Mouse (Mus musculus) CD4-positive, CD25-positive, alpha-beta regulatory T cell (primary cell): ENCODE data around the gene Dchs1. TPM values are rescaled to one million over a fixed set of nuclear protein-coding genes. Genes with fewer than 3 reads are reported as not detected.

Experiments used
- polyA plus RNA-seq: library from polyadenylated mRNA; unstranded; fragments of 100-300 nt; shearing (Covaris generic); gene quantifications from one replicate; pipeline ENCODE4 v1.2.1, GENCODE M21; 2017

Dchs1 gene
- 0.08 TPM for polyA plus RNA-seq

GRCm38 (mm10) chr7:105787285-105788140 lies at the start of gene Dchs1:
Gene Dchs1, minus strand, starts transcription at chr7:105787654.

DNA sequence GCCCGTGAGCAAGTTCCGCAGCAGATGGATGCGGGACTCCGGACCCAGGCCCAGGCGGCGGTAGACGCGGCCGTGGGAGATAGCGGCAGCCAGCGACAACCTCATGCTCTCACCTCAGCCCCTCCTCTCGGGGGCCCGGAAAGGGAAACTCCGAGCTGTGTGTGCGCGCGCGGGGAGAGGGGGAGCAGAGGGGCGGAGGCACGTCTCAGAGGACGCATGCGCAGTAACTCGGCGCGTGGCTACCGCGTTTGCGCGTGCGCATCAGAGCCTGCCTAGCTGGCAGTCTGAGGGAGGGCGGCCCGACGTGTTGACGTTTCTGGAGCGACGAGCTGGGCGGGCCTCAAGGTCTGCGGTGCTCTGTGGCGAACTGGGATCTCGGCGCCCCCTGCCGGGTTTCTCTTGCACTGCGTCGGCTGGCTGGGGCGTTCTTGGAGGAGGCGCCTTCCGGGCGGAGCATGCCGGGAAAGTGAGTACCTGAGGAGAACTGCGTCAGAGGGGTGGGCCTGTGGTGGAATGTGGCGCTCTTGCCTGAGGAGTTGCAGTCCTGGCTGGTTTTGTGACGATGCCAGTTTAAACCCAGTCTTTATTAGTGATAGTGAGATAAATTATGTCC lies 23.5 kb upstream of the Dchs1 start, which contains the start of gene Mrpl17:
TSS of gene Mrpl17 (minus strand) at position 223 of the 613 bp plus-strand sequence.

GRCm38 (mm10) chr7:105751491-105752433 lies 35.7 kb downstream of the Dchs1 start, which contains the start of gene Tpp1:
Gene Tpp1, minus strand, starts transcription at chr7:105752235.

GRCm38 (mm10) chr7:105743926-105744590 lies 43.4 kb downstream of the Dchs1 start, which contains the start of gene Taf10:
Gene Taf10, minus strand, starts transcription at chr7:105744361.

GRCm38 (mm10) chr7:105736911-105737521 lies 50.4 kb downstream of the Dchs1 start, which contains the start of gene Rrp8:
Gene Rrp8, minus strand, starts transcription at chr7:105737385.

DNA sequence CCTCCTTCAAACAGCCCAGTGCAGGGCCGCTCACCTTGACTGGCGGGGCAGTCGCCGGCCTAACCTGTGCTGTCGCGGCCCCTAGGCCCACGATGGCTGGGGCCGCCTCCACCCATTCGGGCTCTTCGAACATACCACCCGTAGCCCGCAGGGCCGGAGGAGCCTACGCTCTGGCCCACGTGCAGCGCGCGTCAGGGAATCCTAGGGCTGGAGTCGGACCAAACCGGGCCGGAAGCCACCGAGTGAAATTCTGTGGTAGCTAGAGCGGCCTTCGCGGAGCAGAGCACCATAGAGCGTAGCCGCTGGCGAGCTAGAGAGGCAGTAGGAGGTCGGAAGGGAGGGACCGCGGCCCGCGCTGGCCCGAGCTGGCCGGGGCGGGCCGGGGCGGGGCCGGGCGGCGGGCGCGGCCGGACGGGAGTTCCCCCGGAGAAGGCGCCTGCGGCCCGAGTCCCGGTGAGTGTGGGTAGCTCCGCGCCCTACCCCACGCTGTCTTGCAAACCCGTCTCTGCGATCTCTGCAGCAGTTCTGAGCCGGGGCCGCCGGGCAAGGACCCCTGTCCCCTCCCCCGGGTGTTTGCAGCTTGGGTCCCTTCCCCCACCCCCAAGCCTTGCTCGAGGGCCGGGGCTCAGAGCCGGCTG lies 51.1 kb downstream of the Dchs1 start, which contains the start of gene Ilk:
TSS of gene Ilk (plus strand) at position 329 of the 638 bp plus-strand sequence.

Other genes starting within 250 kb of the Dchs1 start
- 37.2 TPM for gene Smpd1, start 233.3 kb downstream of the Dchs1 start, polyA plus RNA-seq
- gene Apbb1, start 206.0 kb downstream of the Dchs1 start, polyA plus RNA-seq = 3.9 TPM
- gene Hpx, start 187.5 kb downstream of the Dchs1 start, polyA plus RNA-seq = not detected
- gene Trim3, start 154.1 kb downstream of the Dchs1 start, polyA plus RNA-seq = 13.4 TPM
- gene Timm10b, start 147.6 kb downstream of the Dchs1 start, polyA plus RNA-seq = 209 TPM
- gene Arfip2, start 147.2 kb downstream of the Dchs1 start, polyA plus RNA-seq = 22.9 TPM
- 11.6 TPM for gene Gm45799, start 147.1 kb downstream of the Dchs1 start, polyA plus RNA-seq
- 2.3 TPM for gene Dnhd1, start 136.8 kb downstream of the Dchs1 start, polyA plus RNA-seq
- 257 TPM for gene Ilk, start 51.1 kb downstream of the Dchs1 start, polyA plus RNA-seq
- 39.5 TPM for gene Rrp8, start 50.3 kb downstream of the Dchs1 start, polyA plus RNA-seq
- gene Taf10, start 43.3 kb downstream of the Dchs1 start, polyA plus RNA-seq = 355 TPM
- gene Tpp1, start 35.4 kb downstream of the Dchs1 start, polyA plus RNA-seq = 117 TPM
- gene Mrpl17, start 23.4 kb upstream of the Dchs1 start, polyA plus RNA-seq = 137 TPM
- gene Gm4070, start 166.3 kb upstream of the Dchs1 start, polyA plus RNA-seq = 147 TPM